Mouse (Mus musculus) gastrocnemius, postnatal 14 days (tissue): ENCODE measurements around the gene Mbnl2. TPM values are rescaled to one million over a fixed set of nuclear protein-coding genes. Genes with fewer than 3 reads are reported as not detected.

ENCODE experiments used
- DNase-seq: peaks from one replicate; pipeline ENCODE4 v3.0.0; 2021; ENCODE audit warnings: mixed read lengths
- intact Hi-C: fragments of 180-260 bp; cut with DNase I; formaldehyde crosslinking; loops from one replicate; pipeline ENCODE4 v1.15.1; 2025; ENCODE audit warnings: low total_unique reads
- total RNA-seq, 2 experiments: library from RNA; stranded (reverse); gene quantifications; 2 replicates each; pipeline ENCODE4 v1.2.3; 2021

Gene Mbnl2
- total RNA-seq, 2 experiments from 2014 or later = 232 to 277 TPM

DNA sequence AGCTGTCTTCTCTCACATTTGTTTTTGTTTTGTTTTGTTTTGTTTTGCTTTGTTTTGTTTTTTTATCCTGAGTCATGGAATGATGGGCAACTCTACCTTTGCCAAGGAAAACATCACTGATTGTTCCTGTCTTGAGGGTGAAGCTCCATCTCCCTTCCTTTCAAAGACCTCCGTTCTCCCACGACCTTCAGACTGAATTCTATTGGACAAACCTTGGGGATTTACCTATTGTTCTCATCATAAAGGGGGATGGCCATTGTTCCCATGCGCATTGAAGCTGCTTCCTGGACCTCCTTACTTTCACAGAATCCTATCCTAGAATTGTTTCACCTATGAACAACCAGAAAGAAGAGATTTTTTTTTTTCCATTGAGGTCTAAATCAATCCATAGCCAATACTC is 118.7 kb downstream of the Mbnl2 start:
- DNase-seq = no peak
- intact Hi-C loops = loop anchor here (10.0 kb wide), 1 partner anchor 249 kb away; no protein-coding TSS in a partner anchor

DNA sequence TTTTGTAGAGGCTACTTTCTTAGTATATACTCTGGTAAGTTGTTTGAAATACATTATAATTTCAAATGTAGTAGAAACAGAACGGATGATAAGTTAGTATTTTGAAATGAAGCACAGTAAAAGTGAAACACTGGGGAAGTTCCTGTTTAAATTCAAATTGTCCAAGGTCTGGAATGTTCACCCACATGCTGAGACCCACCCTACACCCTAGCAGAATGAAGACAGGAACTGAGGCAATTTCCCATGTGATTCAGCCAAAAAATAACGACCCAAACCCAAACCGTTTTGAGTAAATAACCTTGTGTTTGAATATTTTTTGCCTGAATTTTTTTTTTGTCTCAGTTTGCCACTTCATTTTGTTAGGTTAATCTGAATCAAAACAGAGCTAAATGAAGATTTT is 119.4 kb downstream of the Mbnl2 start:
- no peak for DNase-seq
- intact Hi-C loops = loop anchor here (10.0 kb wide), 1 partner anchor 250 kb away; no protein-coding TSS in a partner anchor

DNA sequence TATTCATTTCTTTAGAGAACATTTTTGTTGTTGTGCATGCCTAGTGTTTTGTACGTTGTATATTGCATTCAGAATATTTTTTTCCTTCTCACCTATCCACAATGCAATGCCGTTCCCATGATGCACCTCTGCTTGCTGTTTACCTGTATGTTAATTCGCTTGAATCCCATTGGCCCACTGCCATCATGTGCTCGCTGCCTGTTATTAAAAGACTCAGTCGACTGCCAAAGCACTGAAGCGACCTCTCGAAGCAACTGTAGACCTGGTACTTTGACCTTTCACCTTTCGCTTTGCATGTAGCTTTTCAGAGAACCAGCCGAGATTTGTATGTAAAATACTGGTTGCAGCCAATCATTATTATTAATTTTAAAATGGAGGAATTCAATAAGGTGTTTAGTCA is 120.0 kb downstream of the Mbnl2 start:
- DNase-seq = no peak
- intact Hi-C loops = loop anchor here (10.0 kb wide), 1 partner anchor 251 kb away; no protein-coding TSS in a partner anchor

DNA sequence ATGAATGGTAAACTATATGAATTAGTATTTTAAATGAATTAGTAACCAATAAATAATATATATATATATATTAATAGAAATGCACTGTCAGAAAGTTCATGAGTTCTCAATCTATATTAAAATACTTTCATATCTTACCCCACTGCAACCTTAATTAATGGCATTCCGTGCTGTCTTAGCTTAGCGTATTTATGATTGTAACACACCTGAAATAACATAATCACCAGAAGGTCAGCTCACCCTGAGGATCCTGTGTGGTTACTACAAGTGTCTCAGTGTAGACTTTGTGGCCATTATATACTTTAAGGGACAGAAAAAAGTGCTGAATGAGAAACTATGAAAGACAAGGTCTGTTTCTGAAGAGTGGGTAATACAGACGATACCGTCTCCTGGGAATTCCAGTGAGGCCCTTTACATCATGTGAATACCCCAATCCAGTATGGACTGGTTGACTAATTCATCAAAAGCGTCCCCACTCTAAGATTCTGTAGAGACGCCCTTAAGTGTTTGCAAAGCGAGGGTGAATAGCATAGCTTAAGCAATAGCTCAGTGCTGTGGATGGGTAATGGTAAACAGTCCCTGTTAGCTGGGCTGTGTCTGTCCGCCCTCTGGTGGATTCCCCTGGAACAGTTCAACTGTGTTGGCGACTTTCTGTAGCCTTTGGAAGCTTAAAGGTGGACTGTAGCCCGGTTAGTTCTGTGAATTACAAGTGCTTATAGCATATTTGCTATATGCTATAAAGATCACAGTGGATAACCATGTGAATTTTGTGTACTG is 122.6 kb downstream of the Mbnl2 start:
- DNase-seq = peak; percentile 72
- intact Hi-C loops = loop anchor here (10.0 kb wide), 1 partner anchor 253 kb away; no protein-coding TSS in a partner anchor

DNA sequence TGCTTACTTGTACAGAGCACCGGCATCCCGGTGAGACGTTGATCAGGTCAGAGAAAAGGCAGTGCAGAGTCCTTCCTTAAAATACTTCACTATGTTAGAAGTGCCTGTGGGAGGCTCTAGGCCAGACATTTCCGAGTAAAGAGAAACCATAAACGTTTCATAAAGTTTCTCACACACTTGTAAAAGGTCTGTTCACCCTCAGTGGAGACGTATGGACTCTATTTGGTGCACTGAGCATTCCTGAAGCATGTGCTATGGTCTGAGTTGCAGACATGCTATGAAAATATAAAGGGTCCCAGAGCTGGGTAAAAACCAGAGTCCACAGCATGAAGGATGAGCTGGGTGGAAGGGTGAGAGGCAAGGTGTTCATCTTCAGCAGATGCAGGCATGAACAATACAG is 124.1 kb downstream of the Mbnl2 start:
- DNase-seq = no peak
- intact Hi-C loops = loop anchor here (5.0 to 10.0 kb wide), 3 partner anchors 132 to 325 kb away; no protein-coding TSS in a partner anchor

DNA sequence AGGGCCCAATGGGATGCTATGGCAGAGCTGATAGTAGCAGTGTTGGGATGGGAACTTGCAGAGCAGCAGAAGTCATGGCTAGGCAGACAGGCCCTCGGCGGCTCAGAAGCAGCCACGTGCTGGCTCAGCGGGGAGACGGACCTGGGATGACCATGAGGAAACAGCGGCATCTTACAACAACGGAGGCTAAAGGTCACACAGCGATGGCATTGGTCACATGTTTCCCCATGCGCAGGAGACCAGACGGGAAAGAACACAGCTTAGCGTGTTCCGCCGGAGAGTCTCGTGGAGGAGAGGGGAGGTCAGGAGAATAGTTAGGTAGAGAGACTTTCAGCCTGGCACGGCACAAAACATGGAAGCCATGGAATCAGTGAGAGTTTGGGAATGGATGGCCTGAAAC is 125.7 kb downstream of the Mbnl2 start:
- intact Hi-C loops = loop anchor here (5.0 to 10.0 kb wide), 2 partner anchors 134 to 326 kb away; no protein-coding TSS in a partner anchor
- DNase-seq = no peak

DNA sequence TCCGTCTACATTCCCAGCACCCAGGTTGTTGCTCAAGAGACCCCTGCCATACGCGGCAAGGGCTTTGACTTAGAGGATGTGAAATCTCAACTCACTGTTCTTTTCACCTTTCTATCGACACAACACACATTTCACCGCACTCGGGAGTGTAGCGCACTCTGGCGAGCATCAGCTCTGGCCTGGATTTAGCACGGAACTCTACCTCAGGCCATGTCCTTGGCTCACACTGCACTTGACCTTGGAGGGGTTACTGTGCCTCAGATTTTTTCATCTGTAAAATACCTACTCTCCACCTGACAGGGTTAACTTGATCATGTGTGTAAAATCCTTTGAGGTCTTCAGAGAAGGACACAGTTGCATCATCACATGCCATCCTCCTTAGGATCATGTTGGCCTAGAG is 127.2 kb downstream of the Mbnl2 start:
- intact Hi-C loops = loop anchor here (5.0 to 10.0 kb wide), 2 partner anchors 135 to 328 kb away; no protein-coding TSS in a partner anchor
- no peak for DNase-seq

DNA sequence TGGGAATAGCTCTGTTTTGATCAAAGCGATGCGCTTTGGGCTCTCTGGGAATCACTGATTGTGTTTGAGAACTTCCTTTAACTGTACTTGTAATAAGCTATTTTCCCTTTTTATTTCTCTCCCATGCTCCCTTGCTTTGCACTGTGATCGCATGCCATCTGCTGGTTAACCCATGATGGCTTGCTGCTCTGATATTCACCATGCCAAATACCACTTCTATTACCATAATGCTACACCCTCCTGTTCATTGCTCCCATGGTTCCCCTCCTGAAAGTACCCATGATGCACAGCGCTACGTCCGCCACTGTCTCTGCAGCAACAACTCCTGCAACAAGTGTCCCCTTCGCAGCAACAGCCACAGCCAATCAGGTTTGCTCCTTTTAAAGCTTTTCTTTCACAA is 128.9 kb downstream of the Mbnl2 start:
- DNase-seq = no peak
- intact Hi-C loops = loop anchor here (5.0 to 10.0 kb wide), 2 partner anchors 137 to 330 kb away; no protein-coding TSS in a partner anchor

DNA sequence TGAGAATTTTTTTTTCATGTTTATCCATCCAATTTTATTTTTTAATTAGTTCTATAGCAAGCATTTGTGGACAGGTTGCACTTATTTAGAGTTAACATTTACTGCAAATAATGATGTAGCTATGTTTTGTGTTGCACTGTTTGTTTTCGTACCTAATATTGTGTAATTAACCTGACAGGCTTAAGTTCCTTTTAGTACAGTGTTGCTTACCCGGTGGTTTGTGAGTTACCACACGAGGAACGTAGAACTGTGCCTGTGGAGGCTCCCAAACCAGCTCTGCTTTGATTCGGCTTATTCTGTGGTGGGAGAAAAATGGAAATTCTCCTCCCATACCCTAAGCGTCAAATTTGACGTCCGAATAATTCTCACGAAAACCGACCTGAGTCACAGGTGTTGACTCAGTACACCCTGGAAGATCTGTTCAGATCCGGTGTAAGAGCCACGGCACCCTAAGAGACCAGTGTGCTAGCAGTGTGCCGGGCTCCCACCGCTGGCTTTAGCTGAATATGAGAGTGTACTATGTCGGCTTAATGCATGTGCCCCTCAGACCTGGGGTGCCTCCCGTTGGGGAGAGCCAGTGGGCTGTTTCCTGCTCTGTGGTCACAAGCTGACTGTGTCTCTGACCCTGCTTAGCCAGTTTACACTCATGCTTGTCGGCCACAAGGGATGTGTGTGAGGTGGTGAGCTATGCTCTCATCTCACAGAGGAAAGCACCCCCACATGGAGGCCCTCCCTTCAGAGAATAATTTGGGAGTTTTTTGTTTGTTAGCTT is 129.5 kb downstream of the Mbnl2 start:
- DNase-seq = no peak
- intact Hi-C loops = loop anchor here (5.0 to 10.0 kb wide), 2 partner anchors 138 to 330 kb away; no protein-coding TSS in a partner anchor

DNA sequence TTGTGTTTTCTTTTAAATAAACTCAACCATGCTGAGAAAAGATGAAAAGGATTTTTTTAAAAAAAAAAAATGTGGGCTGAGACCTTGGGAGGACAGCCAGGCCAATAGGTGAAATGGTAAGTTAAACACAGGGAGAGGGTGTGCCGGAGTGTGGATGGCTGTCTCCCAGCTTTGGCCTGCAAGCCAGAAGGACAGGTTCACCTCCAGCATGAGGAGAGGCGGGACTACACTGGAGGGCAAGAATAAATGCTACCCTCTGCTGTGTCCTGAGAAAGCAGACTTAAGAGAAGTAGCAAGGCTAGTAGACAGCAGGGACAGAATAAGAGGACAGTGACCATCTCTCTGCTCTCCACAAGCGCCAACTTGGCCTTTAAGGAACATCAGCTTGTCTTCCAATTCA is 130.1 kb downstream of the Mbnl2 start:
- intact Hi-C loops = loop anchor here (10.0 kb wide), 1 partner anchor 331 kb away; no protein-coding TSS in a partner anchor

DNA sequence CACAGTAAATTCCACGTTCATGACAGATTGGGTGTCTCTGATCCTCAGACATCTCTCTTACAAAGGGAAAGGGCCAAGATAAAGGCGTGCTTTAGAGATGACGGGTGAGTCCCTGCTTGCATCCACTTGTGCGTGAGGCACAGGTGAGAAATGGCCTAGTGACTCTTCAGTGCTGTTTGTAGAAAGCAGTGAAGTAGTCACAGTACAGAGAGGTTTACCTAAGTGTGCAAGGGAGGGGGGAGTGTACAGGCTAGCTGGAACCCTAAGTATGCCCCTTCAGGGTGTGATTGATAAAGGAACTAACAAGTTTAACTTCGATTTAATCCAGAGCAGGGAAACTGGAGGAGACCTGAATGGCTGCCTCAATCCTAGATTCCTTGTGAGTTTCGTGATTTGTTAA is 130.8 kb downstream of the Mbnl2 start:
- intact Hi-C loops = loop anchor here (10.0 kb wide), 1 partner anchor 331 kb away; no protein-coding TSS in a partner anchor
- no peak for DNase-seq

More for the DNA sequence above, 130.1 kb downstream of the Mbnl2 start:
- DNase-seq = no peak

DNA sequence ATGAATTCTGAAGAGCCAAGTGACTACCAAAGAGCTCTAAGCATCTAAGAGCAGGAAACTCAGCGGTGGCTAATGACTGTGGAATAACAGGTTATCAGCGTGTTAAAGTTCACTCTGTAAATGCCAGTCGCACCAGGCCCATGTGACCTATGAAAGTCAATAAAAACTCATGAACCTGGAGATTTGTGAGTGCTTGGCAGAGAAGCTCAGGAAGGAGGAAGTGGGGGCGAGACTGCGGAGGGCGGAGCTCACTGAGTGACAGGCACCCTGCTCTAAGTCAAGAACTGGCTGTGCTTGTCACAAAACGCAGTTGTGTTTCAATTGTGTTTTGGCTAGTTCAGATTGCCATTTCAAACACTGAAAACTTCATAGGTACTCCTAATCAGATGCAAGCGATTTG is 131.4 kb downstream of the Mbnl2 start:
- no peak for DNase-seq
- intact Hi-C loops = loop anchor here (10.0 kb wide), 1 partner anchor 332 kb away; no protein-coding TSS in a partner anchor

DNA sequence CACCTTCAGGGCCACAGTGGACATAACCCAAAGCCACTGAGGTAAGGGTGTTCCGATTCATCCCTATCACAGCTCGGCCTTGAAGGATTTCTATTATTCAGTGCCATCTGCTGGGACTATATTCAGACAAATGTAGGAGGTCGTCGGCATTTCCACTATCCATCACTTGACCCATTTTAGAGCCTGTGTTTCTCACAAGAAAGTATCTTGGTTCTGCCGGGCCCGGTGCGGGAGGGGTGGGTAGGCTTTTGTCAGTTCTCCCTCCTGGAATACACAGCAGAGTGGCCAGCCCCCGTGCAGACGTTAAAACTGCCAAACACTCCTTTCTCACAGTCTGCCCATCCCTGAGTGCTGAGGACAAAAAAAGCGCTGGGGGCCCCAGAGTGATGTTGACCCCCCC is 134.4 kb downstream of the Mbnl2 start:
- no peak for DNase-seq
- intact Hi-C loops = loop anchor here (10.0 kb wide), 1 partner anchor 335 kb away; no protein-coding TSS in a partner anchor

DNA sequence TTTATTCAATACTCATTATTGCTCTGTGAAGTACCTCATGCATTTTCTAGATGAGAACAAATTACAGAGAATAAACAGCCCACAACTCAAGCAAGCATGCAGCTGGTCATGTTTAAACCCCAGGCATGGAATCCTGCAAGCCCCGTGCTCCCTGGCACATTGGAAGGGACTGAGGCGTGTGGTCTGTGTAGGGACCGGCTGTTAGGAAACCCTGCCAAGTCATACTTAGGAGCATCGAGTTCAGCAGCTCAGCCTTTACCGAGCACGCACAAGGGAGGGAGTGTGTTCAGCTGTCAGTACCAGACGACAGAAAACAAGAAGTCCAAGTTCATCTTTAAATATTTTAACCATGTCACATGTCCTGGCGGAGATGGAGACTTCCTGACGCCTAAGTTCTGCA is 141.4 kb downstream of the Mbnl2 start:
- peak; percentile 41 for DNase-seq
- intact Hi-C loops = no loop called here

DNA sequence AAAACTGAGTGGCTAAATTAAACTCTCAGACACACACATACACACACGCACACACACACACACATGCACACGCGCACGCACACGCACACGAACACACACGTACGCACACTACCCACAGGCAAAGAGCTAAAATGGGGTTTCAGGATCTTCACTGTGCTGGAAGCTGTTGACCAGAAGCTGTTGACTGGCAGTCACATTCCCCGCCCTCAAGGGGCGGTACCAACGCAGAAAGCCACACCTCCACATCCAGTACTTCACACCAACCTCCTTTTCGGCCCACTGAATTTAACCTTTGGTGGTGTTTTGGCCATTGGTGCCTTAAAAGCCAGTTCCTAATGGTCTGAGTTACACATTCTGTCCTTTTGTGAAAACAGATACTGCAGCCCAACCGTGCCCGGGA is 143.5 kb downstream of the Mbnl2 start:
- intact Hi-C loops = no loop called here
- no peak for DNase-seq

DNA sequence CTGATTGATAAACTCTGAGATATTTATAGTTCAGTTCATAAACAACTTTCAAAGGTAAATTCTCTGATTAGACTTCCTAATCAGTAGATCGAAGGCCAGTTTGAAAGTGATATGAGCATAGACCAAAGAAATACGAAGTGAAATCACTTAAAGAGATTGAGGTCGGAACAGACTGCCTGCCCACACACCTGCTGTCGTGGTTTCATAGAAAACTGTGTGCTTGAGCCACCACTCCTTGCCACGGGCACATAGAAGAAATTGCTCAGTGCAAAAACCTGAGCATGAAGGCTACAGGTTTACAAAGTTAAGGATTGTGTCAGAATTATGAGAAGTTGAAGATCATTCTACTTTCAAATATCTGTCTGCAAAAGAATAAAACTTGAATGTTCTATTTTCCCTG is 153.0 kb downstream of the Mbnl2 start:
- no peak for DNase-seq
- intact Hi-C loops = no loop called here

DNA sequence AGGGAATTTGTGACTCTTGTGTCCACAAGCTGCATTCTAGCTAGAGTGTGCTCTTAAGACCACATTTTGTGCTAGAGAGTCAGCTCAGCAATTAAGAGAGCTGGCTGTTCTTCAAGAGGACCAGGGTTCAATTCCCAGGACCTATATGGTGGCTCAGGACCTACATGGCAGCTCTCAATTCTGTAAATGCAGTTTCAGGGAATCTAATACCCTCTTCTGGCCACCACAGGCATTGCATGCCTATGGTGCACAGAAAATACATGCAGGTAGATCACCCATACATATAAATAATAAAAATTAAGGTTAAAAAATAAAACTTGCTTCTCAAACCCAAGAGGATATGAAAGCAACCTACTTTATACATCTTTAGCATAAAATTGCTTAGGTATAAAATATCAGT is 157.3 kb downstream of the Mbnl2 start:
- DNase-seq = no peak
- intact Hi-C loops = no loop called here

DNA sequence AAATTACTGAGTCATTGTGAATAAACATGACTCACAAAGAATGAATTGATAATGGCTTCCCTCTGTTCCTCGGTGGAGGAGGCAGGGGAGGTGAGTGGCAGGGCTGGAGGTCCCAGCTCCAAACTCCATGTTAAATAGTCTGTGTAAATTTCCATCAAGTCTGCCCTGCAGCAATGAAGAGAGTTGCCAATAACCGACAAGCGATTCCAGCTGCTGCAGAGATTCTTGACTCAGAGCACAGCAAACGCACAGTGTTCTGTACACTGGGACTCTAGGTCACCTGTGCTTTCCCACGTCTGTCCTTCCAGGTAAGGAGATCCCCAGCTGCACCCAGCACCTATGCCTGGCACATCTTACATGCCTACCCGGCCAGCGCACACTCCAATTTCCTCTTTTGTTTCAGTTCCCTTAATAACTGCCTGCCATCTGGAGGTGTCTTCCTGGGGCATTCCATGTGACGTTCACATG is 158.5 kb downstream of the Mbnl2 start:
- DNase-seq = no peak
- intact Hi-C loops = no loop called here

DNA sequence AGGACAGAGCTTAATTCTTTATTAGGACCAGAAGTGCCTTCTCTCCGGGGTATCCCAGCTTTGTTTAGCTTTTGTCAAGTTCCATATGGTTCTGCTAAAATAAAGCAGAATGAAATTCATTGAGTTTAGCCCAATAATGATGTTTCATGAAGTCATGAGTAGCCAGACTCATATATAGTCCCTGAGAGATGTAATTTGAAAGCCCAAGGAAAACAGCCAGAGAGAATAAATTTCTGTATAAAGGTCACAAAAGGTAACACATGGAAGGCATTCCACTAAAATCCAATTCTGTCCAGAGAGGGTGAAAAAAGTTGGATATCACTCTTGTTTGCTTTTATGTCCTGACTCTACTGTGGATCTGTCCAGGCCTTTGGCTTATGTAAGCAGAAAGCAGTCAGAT is 159.4 kb downstream of the Mbnl2 start:
- DNase-seq = no peak
- intact Hi-C loops = no loop called here

DNA sequence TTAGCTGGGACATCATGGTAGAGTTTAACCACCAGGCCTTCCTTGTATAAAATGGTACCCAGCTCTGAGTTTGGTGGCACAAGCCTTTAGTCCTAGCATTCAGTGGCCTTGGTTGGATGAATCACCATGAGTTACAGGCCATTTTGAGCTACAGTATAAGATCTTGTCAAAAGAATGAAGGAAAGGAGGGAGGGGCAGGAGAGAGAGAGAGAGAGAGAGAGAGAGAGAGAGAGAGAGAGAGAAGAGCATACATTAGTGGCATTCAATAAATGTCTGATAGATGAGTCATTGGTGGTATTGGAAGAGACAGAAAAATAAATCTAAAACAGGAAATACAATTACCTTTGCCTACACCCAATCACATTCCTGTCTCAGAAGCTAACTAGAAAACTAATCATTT is 165.2 kb downstream of the Mbnl2 start:
- intact Hi-C loops = no loop called here
- DNase-seq = no peak
